Mouse (Mus musculus) Patski (cell line): ENCODE data around the gene Tenm3. TPM values are rescaled to one million over a fixed set of nuclear protein-coding genes. Genes with fewer than 3 reads are reported as not detected.
A peak's percentile ranks its signal among the peaks of the same experiment; 100 is the strongest.

Experiments used
- ATAC-seq: fragments of 100-300 bp; one replicate; pipeline ENCODE4 v1.8.0; 2021
- CTCF ChIA-PET: fragments of 350-600 bp; sonication (Branson Sonifier 250); formaldehyde crosslinking; loops from one replicate; lab custom pipeline; 2022; ENCODE audit warnings: inconsistent platforms; lab: Charles Lee
- POLR2A ChIA-PET: fragments of 350-600 bp; sonication (Branson Sonifier 250); formaldehyde crosslinking; loops from one replicate; lab custom pipeline; 2022; ENCODE audit warnings: antibody characterized with exemption, inconsistent platforms; lab: Charles Lee
- DNase-seq: peaks from one replicate; pipeline ENCODE4 v3.0.0-alpha.2; 2011; ENCODE audit warnings: low read depth, low spot score
- H3K27me3 ChIP-seq: fragments of 371-371 bp; one replicate; pipeline ENCODE4 v1.5.1; 2021
- CTCF ChIP-seq: fragments of 100-300 bp; IDR thresholded peaks from one replicate; pipeline ENCODE4 v1.5.1; 2021
- in situ Hi-C: fragments of 300-500 bp; cut with MboI; formaldehyde crosslinking; loops from 3 replicates; pipeline ENCODE4 v1.11.1; 2018; ENCODE audit warnings: low pct_unique_long_range_greater_than_20kb, mixed read lengths
- polyA plus RNA-seq: library from polyadenylated mRNA; unstranded; gene quantifications from one replicate; pipeline ENCODE4 v1.2.3, GENCODE M21; 2021

The Tenm3 gene
- polyA plus RNA-seq, 1 experiment from 2014 or later = 3.0 TPM

GRCm38 (mm10) chr8:48530916-48531570, 312.7 kb downstream of the Tenm3 start:
- CTCF ChIA-PET = no interaction called here
- in situ Hi-C loops = no loop called here
- ATAC-seq (no peak), DNase-seq (no peak)
- TF ChIP-seq CTCF = no peak
- no peaks in the 10 kb centered on the region for H3K27me3 ChIP-seq
- POLR2A ChIA-PET = interaction anchor here (0.5 kb wide), 1 partner anchor 564 kb away, joined by 5 read pairs; no protein-coding TSS in a partner anchor

GRCm38 (mm10) chr8:48527418-48527817, 316.3 kb downstream of the Tenm3 start:
- in situ Hi-C loops = loop anchor here (5.0 kb wide), 1 partner anchor 305 kb away; no protein-coding TSS in a partner anchor
- ATAC-seq = no peak
- CTCF ChIA-PET = no interaction called here

GRCm38 (mm10) chr8:48522536-48523123, 321.1 kb downstream of the Tenm3 start:
- in situ Hi-C loops = no loop called here
- no peak for TF ChIP-seq CTCF
- H3K27me3 ChIP-seq = peaks cover 17% of the 10 kb centered on the region
- no peak for ATAC-seq
- CTCF ChIA-PET = no interaction called here
- POLR2A ChIA-PET = no interaction called here
- DNase-seq = no peak

More at GRCm38 (mm10) chr8:48527418-48527817, 316.3 kb downstream of the Tenm3 start:
- DNase-seq = no peak
- peak; percentile 44 for TF ChIP-seq CTCF
- peaks cover 17% of the 10 kb centered on the region for H3K27me3 ChIP-seq
- POLR2A ChIA-PET = no interaction called here

GRCm38 (mm10) chr8:48522004-48522403, 321.7 kb downstream of the Tenm3 start:
- ATAC-seq (no peak), DNase-seq (no peak)
- POLR2A ChIA-PET = no interaction called here
- CTCF ChIA-PET = no interaction called here
- H3K27me3 ChIP-seq = peaks cover 17% of the 10 kb centered on the region
- TF ChIP-seq CTCF = no peak
- in situ Hi-C loops = no loop called here

- DNase-seq = no peak
- no peak for TF ChIP-seq CTCF
- no peak for ATAC-seq
- ChIA-PET POLR2A (no interaction called here), CTCF (no interaction called here)
- no peaks in the 10 kb centered on the region for H3K27me3 ChIP-seq
- in situ Hi-C loops = no loop called here
Measured at GRCm38 (mm10) chr8:48517431-48517830, 326.3 kb downstream of the Tenm3 start.

- ATAC-seq (no peak), DNase-seq (no peak)
- POLR2A ChIA-PET = no interaction called here
- H3K27me3 ChIP-seq = no peaks in the 10 kb centered on the region
- no peak for TF ChIP-seq CTCF
- CTCF ChIA-PET = no interaction called here
- in situ Hi-C loops = no loop called here
Measured at GRCm38 (mm10) chr8:48514230-48514629, 329.5 kb downstream of the Tenm3 start.

- ChIA-PET POLR2A (no interaction called here), CTCF (no interaction called here)
- no peaks in the 10 kb centered on the region for H3K27me3 ChIP-seq
- DNase-seq (no peak), ATAC-seq (no peak)
- no peak for TF ChIP-seq CTCF
- in situ Hi-C loops = no loop called here
Measured at GRCm38 (mm10) chr8:48513801-48514200, 329.9 kb downstream of the Tenm3 start.

- ChIA-PET CTCF (no interaction called here), POLR2A (no interaction called here)
- DNase-seq (no peak), ATAC-seq (no peak)
- TF ChIP-seq CTCF = no peak
- in situ Hi-C loops = no loop called here
- H3K27me3 ChIP-seq = no peaks in the 10 kb centered on the region
Measured at GRCm38 (mm10) chr8:48511546-48511945, 332.2 kb downstream of the Tenm3 start.

- no peaks in the 10 kb centered on the region for H3K27me3 ChIP-seq
- ChIA-PET POLR2A (no interaction called here), CTCF (no interaction called here)
- no peak for TF ChIP-seq CTCF
- in situ Hi-C loops = no loop called here
- ATAC-seq (no peak), DNase-seq (no peak)
Measured at GRCm38 (mm10) chr8:48511137-48511536, 332.6 kb downstream of the Tenm3 start.

- in situ Hi-C loops = no loop called here
- ChIA-PET CTCF (no interaction called here), POLR2A (no interaction called here)
- no peaks in the 10 kb centered on the region for H3K27me3 ChIP-seq
- no peak for TF ChIP-seq CTCF
- no peak for ATAC-seq
- no peak for DNase-seq
Measured at GRCm38 (mm10) chr8:48508641-48509599, 334.8 kb downstream of the Tenm3 start.
